Mouse (Mus musculus) kidney, postnatal 4 days (tissue): ENCODE measurements at regions not wholly inside any gene's neighbourhood (a gene's known extent, or its start where the extent isn't known, plus 50 kb on each side); places are given as distances from the start of the nearest gene placed in this dataset.
"Not testable (repeated sequence)": the region's sequence is repeated elsewhere in the genome, so short reads cannot be mapped to it uniquely, and the experiment has no call there.

ENCODE experiments used
- DNase-seq, 2 experiments: peaks; one replicate each; pipeline ENCODE4 v3.0.0; 2021; ENCODE audit warnings: mixed read lengths in 2 of 2

DNA sequence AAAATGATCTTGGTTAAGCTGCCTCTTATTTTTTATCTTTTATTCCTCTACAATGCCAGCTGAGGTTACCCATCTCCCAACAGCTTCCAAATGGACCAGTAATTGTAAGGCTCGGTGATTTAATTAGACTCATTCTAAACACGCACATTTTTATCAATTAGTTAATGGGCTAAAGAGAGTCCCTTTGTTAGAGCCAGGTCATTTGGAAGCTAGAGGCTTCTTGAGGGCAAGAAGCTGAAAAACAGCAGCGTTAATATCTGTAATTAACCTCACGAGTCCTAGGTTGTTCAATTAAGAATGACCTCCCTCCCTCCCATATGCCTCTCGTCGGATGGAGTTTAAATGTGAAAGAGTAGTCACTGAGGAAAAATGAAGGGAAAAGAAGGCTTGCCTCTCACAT, 66.5 kb downstream of the Otx2 start:
- DNase-seq = no peak

DNA sequence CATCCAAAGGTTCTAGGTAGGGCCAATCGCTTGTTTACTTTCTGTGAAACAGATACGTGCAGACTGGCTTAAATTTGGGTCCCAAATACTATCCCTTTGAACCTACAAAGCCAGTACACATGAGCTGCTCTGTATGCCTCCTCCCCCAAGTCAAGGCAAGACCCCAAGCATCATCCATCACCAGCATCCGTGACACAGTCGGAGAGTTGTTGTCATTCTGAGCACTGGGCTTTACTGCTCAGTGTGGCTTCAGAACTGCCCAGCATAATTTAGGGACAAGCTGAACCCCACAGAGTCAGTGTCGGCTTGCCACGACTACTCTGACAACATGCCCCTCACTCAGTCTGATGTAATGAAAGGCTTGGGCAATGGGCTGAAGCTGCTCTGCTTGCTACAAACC, 70.1 kb downstream of the Otx2 start:
- DNase-seq = no peak

DNA sequence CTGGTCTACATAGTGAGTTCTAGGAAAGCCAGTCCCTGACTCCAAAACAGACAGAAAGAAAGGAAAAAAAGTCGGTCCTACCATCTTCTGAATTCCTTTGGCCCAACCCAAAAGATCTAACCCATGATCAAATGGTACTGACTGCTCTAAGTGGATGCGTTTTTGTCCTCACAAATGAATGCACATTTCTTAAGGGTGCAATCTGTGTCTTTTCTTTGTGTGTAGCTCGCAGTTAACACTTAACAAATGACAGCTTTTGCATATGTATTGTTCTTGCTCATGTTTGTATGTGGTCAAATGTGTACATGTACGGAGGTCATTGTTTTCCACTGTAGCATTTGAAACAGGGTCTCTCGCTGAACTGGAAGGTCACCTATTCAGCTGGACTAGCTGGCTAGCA, 79.3 kb downstream of the Otx2 start:
- DNase-seq = no peak

DNA sequence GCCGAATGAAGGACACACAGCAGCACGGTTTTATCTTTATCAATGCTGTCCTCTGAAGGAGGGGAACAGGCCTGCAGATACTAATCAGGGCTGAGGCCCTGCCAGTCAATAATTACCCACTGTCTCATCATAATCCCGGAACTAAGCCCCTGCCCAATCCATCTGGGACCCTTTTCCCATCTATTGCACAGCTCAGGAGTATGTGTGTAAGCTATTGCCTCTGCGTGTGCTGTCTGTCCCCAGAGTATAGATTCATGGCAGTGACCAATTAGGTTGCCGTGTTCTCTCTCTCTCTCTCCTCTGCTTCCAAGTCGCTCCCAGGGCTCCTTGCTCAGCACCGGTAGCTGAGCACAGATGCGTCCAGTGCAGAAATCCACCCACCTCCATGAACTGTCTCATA, 80.3 kb downstream of the Otx2 start:
- no peak for DNase-seq

DNA sequence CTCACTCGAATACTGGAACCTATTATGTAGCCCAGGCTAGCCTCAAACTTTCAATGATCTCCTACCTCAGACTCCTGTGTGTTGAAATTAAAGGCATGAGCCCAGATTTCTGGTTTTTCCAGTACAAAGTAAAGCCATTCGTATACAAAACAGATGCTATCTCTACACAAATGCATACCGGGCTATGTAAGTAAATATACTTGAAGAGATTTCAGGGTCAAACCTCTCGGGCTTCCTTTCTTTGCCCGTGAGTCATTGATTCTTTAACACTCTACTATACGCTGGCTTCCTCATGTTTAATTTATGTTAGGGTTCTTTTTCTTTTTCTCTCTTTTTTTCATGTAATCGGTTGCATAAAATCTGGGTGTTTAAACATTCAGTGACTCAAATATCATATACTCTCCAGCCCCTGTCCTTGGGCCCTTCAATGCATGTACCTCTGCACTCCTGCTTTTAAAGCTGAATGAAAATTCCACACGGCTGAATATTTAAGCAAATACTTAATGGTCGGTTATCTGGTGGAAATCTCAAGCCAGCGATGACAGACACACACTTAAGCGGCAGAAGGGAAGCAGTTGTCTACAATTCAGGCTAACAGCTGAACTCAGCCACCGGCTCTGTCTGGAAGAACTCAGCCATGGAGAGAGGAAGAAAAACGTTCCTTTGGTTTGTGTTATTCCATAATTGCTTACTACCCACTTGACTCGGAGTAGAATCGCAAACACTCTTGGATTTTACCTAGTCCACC, 82.0 kb downstream of the Otx2 start:
- no peak for DNase-seq

DNA sequence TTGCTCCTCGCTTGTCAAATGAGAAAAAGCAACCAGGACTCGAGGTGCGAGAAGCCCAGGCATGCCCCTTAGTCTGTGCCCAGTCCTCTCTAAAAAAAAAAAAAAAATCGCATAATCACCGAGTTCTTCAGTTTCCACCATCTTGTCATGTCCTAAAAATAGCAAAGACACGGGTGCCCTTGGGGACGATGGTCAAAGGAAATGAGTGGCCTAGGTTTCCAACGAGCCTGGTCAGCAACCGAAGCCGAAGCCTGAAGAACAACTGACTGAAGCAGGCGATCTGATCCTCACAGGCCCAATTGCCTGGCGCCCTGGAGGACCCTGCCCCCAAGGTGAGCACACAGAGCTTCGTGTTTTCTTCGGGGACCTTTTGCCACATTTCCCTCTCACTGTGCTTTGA, 83.2 kb downstream of the Otx2 start:
- DNase-seq = no peak

DNA sequence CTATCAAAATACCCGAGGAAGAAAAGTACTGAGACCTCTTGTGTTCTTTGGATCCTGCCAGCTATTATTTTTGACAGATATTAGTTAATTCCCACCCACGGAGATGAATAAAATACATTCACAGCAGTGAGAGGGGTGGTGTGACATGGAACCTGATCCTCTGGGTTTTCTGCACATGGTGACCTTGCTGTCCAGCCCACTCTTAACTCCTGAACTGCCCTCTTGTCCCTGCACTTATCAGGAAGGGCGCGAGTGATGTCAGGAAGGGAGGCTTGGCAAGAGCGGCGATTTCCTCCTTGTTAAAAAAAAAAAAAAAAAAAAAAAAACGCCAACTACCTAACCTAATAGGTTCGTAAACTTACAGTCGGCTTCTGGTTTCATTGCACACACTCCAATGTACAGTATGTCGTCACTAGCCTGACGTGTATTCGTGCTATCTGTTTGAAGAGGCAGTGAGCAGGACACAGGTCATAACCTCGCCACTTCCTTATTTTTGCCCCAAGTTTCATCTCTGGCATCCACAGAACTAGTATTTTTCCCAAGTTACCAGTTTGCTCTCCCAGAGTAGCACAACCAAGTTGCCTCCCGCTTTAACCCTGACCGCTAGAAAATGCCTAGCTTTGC, 83.8 kb downstream of the Otx2 start:
- no peak for DNase-seq

DNA sequence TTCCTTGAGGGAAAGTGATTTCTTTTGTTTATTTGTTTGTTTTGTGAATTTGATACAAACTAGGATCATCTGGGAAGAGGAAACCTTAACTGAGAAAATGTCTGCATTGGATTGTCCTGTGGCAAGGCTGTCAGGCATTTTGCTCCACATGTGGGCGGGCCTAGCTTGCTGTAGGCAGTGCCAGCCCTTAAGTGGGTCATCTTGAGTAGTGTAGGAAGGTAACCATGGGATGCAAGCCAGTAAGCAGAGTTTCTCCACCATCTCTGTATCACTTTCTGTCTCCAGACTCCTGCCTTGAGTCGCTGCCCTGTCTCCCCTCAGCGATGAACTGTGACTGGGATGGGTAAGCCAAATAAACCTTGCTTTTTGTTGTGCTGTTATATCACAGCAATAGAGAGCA, 87.8 kb downstream of the Otx2 start:
- DNase-seq = no peak

DNA sequence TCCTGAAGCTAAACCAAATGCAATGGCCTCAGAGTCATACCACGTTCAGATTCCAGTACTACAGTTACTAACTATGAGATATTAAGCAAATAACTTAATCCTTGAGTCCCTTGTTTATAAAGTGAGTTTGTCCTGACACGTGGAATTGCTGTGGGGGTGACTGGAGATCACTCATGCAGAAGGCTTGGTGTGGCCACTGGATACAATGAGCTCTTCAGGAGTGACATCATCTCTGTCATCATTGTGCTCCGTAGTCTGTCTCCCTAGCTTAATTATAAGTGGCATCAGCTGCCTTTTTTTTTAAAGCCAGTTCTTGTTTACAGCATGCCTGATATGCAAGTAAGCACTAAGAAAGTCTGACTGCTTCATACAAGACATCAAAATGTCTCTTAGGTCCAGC, 89.0 kb downstream of the Otx2 start:
- no peak for DNase-seq

DNA sequence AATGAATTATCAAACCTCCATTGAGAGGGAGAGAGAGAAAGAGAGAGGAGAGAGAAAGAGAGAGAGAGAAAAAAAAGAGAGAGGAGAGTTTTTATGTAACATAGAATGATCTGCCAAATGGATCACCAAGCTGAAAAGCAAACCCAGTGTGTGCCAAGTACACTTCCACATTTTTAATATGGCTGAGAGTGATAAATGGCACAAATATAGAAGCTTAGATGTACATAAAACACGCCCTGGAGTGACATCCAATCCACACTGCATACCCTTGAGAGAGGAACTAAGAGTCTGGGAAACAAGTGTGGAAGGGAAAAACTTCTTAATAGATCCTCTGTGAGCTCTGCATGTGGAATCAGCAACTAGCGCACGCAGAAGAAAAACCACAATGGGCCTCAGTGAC, 90.1 kb downstream of the Otx2 start:
- DNase-seq = no peak

DNA sequence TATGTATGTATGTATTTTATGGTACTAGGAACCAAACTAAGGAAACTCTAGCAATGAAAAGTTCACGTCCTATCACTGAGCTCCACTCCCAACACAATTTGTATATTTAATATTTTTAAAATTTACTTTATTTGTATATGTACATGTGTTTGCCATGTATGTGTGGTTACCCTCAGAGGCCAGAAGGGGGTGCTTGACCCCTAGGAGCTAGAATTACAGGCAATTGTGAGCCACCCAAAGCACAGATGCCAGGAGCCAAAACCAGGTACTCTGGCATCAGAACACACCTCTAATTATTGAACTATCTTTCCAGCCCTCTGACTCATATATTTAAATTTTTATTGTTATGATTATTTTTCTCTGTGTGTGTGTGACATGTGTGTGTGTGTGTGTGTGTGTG, 91.5 kb downstream of the Otx2 start:
- peak in 1 of 2 experiments; percentile 18 for DNase-seq

DNA sequence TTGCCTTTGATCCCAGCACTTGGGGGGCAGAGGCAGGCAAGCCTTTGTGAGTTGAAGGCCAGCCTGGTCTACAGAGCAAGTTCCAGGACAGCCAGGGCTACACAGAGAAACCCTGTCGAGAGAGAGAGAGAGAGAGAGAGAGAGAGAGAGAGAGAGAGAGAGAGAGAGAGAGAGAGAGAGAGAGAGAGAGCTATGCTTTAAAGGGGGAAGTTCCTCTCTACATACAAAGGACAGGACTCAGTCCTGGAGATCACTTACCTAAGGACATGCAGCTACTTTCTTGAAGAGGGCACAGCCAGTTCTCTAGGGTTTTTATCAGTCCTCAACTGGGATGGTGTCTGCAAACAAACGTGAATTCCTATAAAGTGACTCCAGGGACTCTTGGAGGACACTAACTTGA, 92.3 kb downstream of the Otx2 start:
- not testable (repeated sequence) for DNase-seq

DNA sequence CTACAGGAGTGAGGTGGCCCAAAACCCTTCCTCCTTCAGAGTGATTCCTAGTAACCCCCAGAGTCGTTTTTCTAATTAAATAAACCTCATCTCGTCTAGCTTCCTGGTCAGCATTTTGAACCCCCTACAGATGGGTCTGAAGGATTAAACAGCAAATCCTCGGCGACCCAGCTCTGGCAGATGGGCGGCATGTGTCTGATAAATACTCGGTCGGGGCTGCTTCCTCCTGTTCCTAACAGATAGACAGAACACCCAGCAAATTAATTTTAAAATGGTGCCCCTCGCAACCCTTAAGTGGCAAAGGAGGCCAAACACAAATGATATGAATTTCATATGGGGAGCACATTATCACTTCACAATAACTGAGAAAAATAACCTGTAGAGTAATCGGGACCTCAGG, 93.2 kb downstream of the Otx2 start:
- DNase-seq = no peak

DNA sequence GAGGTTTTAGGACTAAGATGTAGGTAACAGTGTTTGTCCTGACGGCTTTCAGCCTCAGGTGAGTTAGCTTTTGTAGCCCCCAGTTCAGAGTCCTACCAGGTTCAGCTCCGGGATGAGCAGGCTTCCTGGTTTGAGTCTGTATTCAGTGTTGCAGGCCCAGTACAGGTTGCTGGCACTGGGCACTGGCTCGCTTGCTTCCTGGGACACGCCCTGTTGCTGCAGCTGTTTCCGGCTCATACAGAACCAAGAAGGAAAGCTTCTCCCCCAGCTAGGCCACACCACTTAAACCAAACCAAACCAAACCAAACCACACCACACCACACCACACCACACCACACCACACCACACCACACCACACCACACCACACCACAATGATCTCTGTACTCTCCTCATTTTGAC, 93.6 kb downstream of the Otx2 start:
- no peak for DNase-seq
